Mouse (Mus musculus): ENCODE results near the gene Prune2. TPM values are rescaled to one million over a fixed set of nuclear protein-coding genes. Genes with fewer than 3 reads are reported as not detected.
"Not testable (repeated sequence)": the region's sequence is repeated elsewhere in the genome, so short reads cannot be mapped to it uniquely, and the experiment has no call there.

The Prune2 gene
- total and polyA plus RNA-seq, 3 experiments: 0.55 TPM; not detected in 2

DNA sequence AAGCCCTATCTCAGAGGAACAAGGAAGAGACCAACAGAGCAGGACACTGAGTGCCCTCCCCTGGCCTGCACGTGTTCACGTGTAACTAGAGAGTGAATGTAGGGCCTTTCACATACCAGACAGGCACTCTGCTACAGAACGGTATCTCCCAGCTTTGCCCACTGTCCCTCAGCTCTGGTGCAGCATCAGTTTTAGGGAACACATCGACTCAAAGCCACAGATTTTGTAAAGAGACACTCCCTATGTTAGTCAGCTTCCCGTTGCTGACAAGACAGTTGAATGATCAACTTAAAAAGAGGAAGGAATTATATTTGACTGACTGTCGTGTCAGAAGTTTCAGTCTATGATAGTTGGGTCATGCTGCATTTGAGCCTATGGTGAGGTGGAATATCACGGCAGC is 210.4 kb downstream of the Prune2 start:
- TF ChIP-seq CTCF (IDR thresholded peaks at IDR 0.05; ENCODE audit: low read depth, low read length): no peak
- no peak for TF ChIP-seq GATA1 (IDR thresholded peaks at IDR 0.05; ENCODE audit: borderline replicate concordance, low read length)
- TF ChIP-seq TAL1 (conservative IDR thresholded peaks at IDR 0.05; ENCODE audit: low read depth, low read length): no peak
- H3K36me3 ChIP-seq (replicated peaks): no peaks in the 10 kb centered on the region
- H3K4me1 ChIP-seq (ENCODE audit: insufficient read depth, low read depth, low read length): no peaks in the 10 kb centered on the region
- no peak for ATAC-seq (ENCODE audit: extremely low read depth, insufficient number of reproducible peaks, low FRiP score, poor library complexity, severe bottlenecking)
- H3K4me3 ChIP-seq (ENCODE audit: low read depth, low read length): no peak overlapping the region
- DNase-seq (ENCODE audit: low spot score): no peak
- H3K9me3 ChIP-seq (replicated peaks): no peaks in the 10 kb centered on the region
- H3K27me3 ChIP-seq (ENCODE audit: insufficient read depth, low read length): peaks cover 2% of the 10 kb centered on the region; the same call in 1 of the 2 replicates

DNA sequence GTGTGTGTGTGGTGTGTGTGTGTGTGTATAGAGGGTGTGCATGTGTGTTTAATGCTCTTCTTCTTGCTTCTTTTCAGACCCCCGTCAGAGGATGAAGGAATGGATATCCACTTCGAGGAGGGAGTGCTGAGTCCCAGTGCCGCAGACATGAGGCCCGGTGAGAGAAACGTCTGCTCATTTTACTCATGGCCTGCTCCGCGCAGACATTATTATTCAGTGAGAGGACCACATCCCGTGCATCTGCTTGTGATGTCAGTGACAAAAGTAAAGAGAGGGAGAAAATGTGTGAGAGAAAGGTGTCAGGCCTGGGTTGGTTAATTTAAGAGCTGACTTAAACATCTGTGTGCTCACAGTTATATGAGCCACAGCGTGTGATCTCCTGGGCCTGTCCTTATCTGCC is 212.3 kb downstream of the Prune2 start:
- DNase-seq (ENCODE audit: low spot score) (no peak), ATAC-seq (ENCODE audit: extremely low read depth, insufficient number of reproducible peaks, low FRiP score, poor library complexity, severe bottlenecking) (no peak)
- Histone ChIP-seq H3K4me1 (ENCODE audit: insufficient read depth, low read depth, low read length) (no peaks in the 10 kb centered on the region), H3K4me3 (ENCODE audit: low read depth, low read length) (no peak overlapping the region), H3K9me3 (replicated peaks) (no peaks in the 10 kb centered on the region), H3K27me3 (ENCODE audit: insufficient read depth, low read length) (peaks cover 2% of the 10 kb centered on the region; the same call in 1 of the 2 replicates), H3K36me3 (replicated peaks) (no peaks in the 10 kb centered on the region)
- TF ChIP-seq GATA2 (IDR thresholded peaks at IDR 0.05; ENCODE audit: borderline replicate concordance, low read depth, low read length) (no peak), POLR2AphosphoS5 (IDR thresholded peaks at IDR 0.05; ENCODE audit: insufficient replicate concordance, low read depth, low read length) (no peak), CTCF (IDR thresholded peaks at IDR 0.05; ENCODE audit: low read depth, low read length) (no peak), TAL1 (conservative IDR thresholded peaks at IDR 0.05; ENCODE audit: low read depth, low read length) (no peak), GATA1 (IDR thresholded peaks at IDR 0.05; ENCODE audit: borderline replicate concordance, low read length) (no peak)

DNA sequence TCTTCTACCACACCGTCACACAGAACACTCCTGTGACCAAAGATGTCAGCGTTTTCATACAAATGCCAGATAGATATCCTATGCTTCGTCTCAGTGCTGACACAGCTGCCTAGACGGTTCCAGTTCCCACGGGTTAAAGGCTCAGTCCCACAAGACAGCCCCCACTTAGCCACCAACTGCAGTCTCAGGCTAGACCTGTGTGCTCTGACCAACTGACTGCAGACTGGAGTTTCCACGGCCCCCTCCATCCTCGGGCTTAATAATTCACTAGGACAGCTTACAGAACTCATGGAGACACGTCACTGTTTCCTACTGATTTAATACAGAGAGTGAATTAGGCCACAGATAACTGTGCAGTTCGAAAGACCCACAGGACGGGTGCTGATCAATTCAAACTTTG is 213.8 kb downstream of the Prune2 start:
- no peak for DNase-seq (ENCODE audit: low spot score)
- no peaks in the 10 kb centered on the region for H3K36me3 ChIP-seq (replicated peaks)
- ATAC-seq (ENCODE audit: extremely low read depth, insufficient number of reproducible peaks, low FRiP score, poor library complexity, severe bottlenecking): no peak
- peaks cover 2% of the 10 kb centered on the region; the same call in 1 of the 2 replicates for H3K27me3 ChIP-seq (ENCODE audit: insufficient read depth, low read length)
- H3K4me1 ChIP-seq (ENCODE audit: insufficient read depth, low read depth, low read length): no peaks in the 10 kb centered on the region
- H3K9me3 ChIP-seq (replicated peaks): no peaks in the 10 kb centered on the region
- TF ChIP-seq TAL1 (conservative IDR thresholded peaks at IDR 0.05; ENCODE audit: low read depth, low read length): no peak
- TF ChIP-seq CTCF (IDR thresholded peaks at IDR 0.05; ENCODE audit: low read depth, low read length): no peak
- no peak for TF ChIP-seq POLR2AphosphoS5 (IDR thresholded peaks at IDR 0.05; ENCODE audit: insufficient replicate concordance, low read depth, low read length)
- no peak for TF ChIP-seq GATA2 (IDR thresholded peaks at IDR 0.05; ENCODE audit: borderline replicate concordance, low read depth, low read length)
- TF ChIP-seq GATA1 (IDR thresholded peaks at IDR 0.05; ENCODE audit: borderline replicate concordance, low read length): no peak
- no peak overlapping the region for H3K4me3 ChIP-seq (ENCODE audit: low read depth, low read length)

DNA sequence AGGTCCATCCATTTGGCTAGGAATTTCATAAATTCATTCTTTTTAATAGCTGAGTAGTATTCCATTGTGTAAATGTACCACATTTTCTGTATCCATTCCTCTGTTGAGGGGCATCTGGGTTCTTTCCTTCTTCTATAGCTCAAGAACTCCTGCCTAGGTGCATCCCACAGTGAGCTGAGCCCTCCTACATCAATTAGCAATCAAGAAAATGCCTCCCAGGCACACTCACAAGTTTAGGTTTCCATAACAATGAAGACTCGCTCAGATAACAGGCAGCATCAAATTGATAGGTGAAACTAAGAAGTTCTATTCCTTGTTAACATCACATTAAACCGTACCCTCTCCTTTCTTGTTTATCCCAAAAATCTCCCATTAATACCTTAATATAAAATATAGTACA is 218.6 kb downstream of the Prune2 start:
- not testable (repeated sequence) for H3K4me3 ChIP-seq (ENCODE audit: low read depth, low read length); DNase-seq (ENCODE audit: low spot score); H3K36me3 ChIP-seq (replicated peaks); ATAC-seq (ENCODE audit: extremely low read depth, insufficient number of reproducible peaks, low FRiP score, poor library complexity, severe bottlenecking); H3K27me3 ChIP-seq (ENCODE audit: insufficient read depth, low read length); H3K4me1 ChIP-seq (ENCODE audit: insufficient read depth, low read depth, low read length); H3K9me3 ChIP-seq (replicated peaks)

DNA sequence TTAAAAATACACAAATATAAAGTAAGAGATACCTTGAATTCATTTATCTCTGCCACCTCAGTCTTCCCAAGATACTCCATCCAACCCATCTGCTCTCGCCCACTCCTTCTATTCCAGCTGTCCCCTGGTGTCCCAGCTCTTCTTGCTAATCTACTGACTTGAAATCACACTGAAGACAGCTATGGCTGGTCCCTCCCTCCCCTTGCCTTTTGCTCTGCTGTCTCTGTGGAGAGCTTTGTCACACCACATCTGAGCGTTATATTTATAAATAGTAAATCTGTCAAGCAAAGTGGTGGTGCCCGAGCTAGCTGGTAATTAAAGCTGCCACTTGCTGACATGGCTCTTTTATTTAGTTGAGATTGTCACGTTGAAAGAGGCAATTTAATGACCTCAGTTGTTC is 224.6 kb downstream of the Prune2 start:
- Histone ChIP-seq H3K27me3 (ENCODE audit: insufficient read depth, low read length) (no peaks in the 10 kb centered on the region; the same call in 1 of the 2 replicates), H3K36me3 (replicated peaks) (no peaks in the 10 kb centered on the region), H3K9me3 (replicated peaks) (no peaks in the 10 kb centered on the region), H3K4me1 (ENCODE audit: insufficient read depth, low read depth, low read length) (no peaks in the 10 kb centered on the region), H3K4me3 (ENCODE audit: low read depth, low read length) (no peak overlapping the region)
- ATAC-seq (ENCODE audit: extremely low read depth, insufficient number of reproducible peaks, low FRiP score, poor library complexity, severe bottlenecking): no peak
- no peak for TF ChIP-seq CTCF (IDR thresholded peaks at IDR 0.05; ENCODE audit: low read depth, low read length)
- TF ChIP-seq TAL1 (conservative IDR thresholded peaks at IDR 0.05; ENCODE audit: low read depth, low read length): no peak
- no peak for DNase-seq (ENCODE audit: low spot score)

DNA sequence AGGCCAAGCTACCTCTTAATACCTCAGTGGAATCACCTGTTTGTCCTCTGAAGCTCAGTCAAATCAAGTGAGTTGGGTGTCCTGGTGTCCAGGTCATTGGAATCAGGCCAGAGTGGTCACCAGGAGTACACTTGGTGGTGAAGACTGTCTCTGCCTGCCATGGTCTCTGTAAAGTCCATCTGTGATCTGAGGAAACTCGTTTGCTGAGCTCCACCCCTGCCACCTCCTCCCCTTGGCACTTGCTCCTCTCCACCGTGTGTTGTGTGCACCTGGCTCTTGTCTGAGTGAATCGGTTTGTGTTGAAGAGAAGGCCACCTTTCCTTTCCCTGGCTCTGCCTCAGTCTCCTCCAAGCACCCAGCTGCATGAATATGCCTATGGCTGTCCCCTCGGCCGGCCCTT is 238.8 kb downstream of the Prune2 start:
- DNase-seq (ENCODE audit: low spot score): no peak
- Histone ChIP-seq H3K4me1 (ENCODE audit: insufficient read depth, low read depth, low read length) (no peaks in the 10 kb centered on the region), H3K36me3 (replicated peaks) (no peaks in the 10 kb centered on the region), H3K27me3 (ENCODE audit: insufficient read depth, low read length) (peaks cover 6% of the 10 kb centered on the region; the same call in 1 of the 2 replicates), H3K9me3 (replicated peaks) (no peaks in the 10 kb centered on the region), H3K4me3 (ENCODE audit: low read depth, low read length) (no peak overlapping the region)
- ATAC-seq (ENCODE audit: extremely low read depth, insufficient number of reproducible peaks, low FRiP score, poor library complexity, severe bottlenecking): no peak
- TF ChIP-seq CTCF (IDR thresholded peaks at IDR 0.05; ENCODE audit: low read depth, low read length) (no peak), GATA1 (IDR thresholded peaks at IDR 0.05; ENCODE audit: borderline replicate concordance, low read length) (no peak), GATA2 (IDR thresholded peaks at IDR 0.05; ENCODE audit: borderline replicate concordance, low read depth, low read length) (no peak), TAL1 (conservative IDR thresholded peaks at IDR 0.05; ENCODE audit: low read depth, low read length) (no peak), POLR2AphosphoS5 (IDR thresholded peaks at IDR 0.05; ENCODE audit: insufficient replicate concordance, low read depth, low read length) (no peak)

DNA sequence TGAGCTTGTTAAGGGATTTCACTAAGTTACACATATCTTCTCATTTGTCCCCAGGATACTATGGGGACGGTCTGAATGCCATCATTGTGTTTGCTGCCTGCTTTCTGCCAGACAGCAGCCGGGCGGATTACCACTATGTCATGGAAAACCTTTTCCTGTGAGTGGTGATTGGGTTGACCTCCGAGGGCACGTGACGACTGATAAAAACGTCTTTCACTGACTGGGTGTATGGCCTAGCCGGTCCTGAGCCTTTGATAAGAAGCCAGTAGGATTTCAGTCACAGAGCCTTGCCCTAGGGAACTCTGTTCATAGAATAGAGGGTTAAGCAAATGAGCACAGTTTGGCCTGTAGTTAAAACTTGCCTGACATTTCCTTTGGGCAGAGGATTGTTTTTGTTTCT is 243.1 kb downstream of the Prune2 start:
- ATAC-seq (ENCODE audit: extremely low read depth, insufficient number of reproducible peaks, low FRiP score, poor library complexity, severe bottlenecking): no peak
- no peaks in the 10 kb centered on the region for H3K4me1 ChIP-seq (ENCODE audit: insufficient read depth, low read depth, low read length)
- H3K9me3 ChIP-seq (replicated peaks): no peaks in the 10 kb centered on the region
- no peaks in the 10 kb centered on the region for H3K36me3 ChIP-seq (replicated peaks)
- H3K27me3 ChIP-seq (ENCODE audit: insufficient read depth, low read length): peaks cover 6% of the 10 kb centered on the region; the same call in 1 of the 2 replicates
- TF ChIP-seq GATA1 (IDR thresholded peaks at IDR 0.05; ENCODE audit: borderline replicate concordance, low read length): no peak
- TF ChIP-seq POLR2AphosphoS5 (IDR thresholded peaks at IDR 0.05; ENCODE audit: insufficient replicate concordance, low read depth, low read length): no peak
- TF ChIP-seq CTCF (IDR thresholded peaks at IDR 0.05; ENCODE audit: low read depth, low read length): no peak
- TF ChIP-seq TAL1 (conservative IDR thresholded peaks at IDR 0.05; ENCODE audit: low read depth, low read length): no peak
- no peak for TF ChIP-seq GATA2 (IDR thresholded peaks at IDR 0.05; ENCODE audit: borderline replicate concordance, low read depth, low read length)
- DNase-seq (ENCODE audit: low spot score): no peak
- H3K4me3 ChIP-seq (ENCODE audit: low read depth, low read length): no peak overlapping the region
